Mouse (Mus musculus) MEL (cell line): Measurements from ENCODE around the gene Ano5. TPM values are rescaled to one million over a fixed set of nuclear protein-coding genes. Genes with fewer than 3 reads are reported as not detected.

ENCODE experiments used
- DNase-seq: peaks from one replicate; pipeline ENCODE4 v3.0.0; 2011; ENCODE audit warnings: low read depth, low spot score
- H3K27ac ChIP-seq: 2 replicates; pipeline ENCODE4 v1.5.1; 2012; ENCODE audit warnings: low read depth, mild to moderate bottlenecking, control low read depth, low read length, moderate library complexity; ENCODE audit not compliant: control insufficient read depth
- H3K27me3 ChIP-seq, 2 experiments: fragments of 150-350 bp in 1 of 2; sonication (generic) in 1 of 2; 2 replicates each; pipeline ENCODE4 v1.6.1; 2012; ENCODE audit warnings: low read length in 2 of 2, mild to moderate bottlenecking in 2 of 2, improper control_type of control experiment in 1 of 2, moderate library complexity in 1 of 2; ENCODE audit not compliant: insufficient read depth in 2 of 2, control insufficient read depth in 1 of 2
- H3K36me3 ChIP-seq, 2 experiments: 2 replicates each; pipeline ENCODE4 v1.6.1; 2012 to 2014; ENCODE audit warnings: low read length in 2 of 2, improper control_type of control experiment in 1 of 2, inconsistent platforms in 1 of 2, mild to moderate bottlenecking in 1 of 2; ENCODE audit not compliant: insufficient read depth in 2 of 2, control insufficient read depth in 1 of 2
- H3K4me1 ChIP-seq, 2 experiments: fragments of 150-350 bp in 1 of 2; sonication (generic) in 1 of 2; 2 replicates each; pipeline ENCODE4 v1.6.1; 2012; ENCODE audit warnings: low read length in 2 of 2, improper control_type of control experiment in 1 of 2, mild to moderate bottlenecking in 1 of 2; ENCODE audit not compliant: insufficient read depth in 2 of 2, control insufficient read depth in 1 of 2
- H3K4me3 ChIP-seq, 2 experiments: fragments of 150-350 bp in 1 of 2; sonication (generic) in 1 of 2; 2 replicates each; pipeline ENCODE4 v1.5.1; 2012; ENCODE audit warnings: low read depth in 2 of 2, low read length in 2 of 2, mild to moderate bottlenecking in 2 of 2, moderate library complexity in 2 of 2, control low read depth in 1 of 2, improper control_type of control experiment in 1 of 2; ENCODE audit not compliant: control insufficient read depth in 1 of 2, insufficient read depth in 1 of 2
- H3K79me2 ChIP-seq: 2 replicates; pipeline ENCODE4 v1.6.1; 2012; ENCODE audit warnings: mild to moderate bottlenecking, low read length, moderate library complexity; ENCODE audit not compliant: control insufficient read depth, poor library complexity, insufficient read depth
- H3K9ac ChIP-seq: 2 replicates; pipeline ENCODE4 v1.6.1; 2012; ENCODE audit warnings: low read depth, mild to moderate bottlenecking, control low read depth, low read length, moderate library complexity; ENCODE audit not compliant: control insufficient read depth, poor library complexity, severe bottlenecking
- H3K9me3 ChIP-seq: fragments of 150-350 bp; sonication (generic); replicated peaks from 2 replicates; pipeline ENCODE4 v1.6.1; 2012; ENCODE audit warnings: mild to moderate bottlenecking, low read length, improper control_type of control experiment, moderate library complexity; ENCODE audit not compliant: insufficient read depth
- BHLHE40 ChIP-seq: IDR thresholded peaks from 2 replicates; pipeline ENCODE4 v1.6.1; 2012; ENCODE audit warnings: low read depth, mild to moderate bottlenecking, inconsistent platforms, low read length, improper control_type of control experiment, borderline replicate concordance
- CHD1 ChIP-seq: IDR thresholded peaks from 2 replicates; pipeline ENCODE4 v1.6.1; 2012; ENCODE audit warnings: low read depth, mild to moderate bottlenecking, inconsistent platforms, low read length, improper control_type of control experiment
- E2F4 ChIP-seq: IDR thresholded peaks from 2 replicates; pipeline ENCODE4 v1.6.1; 2011; ENCODE audit warnings: low read depth, low read length, improper control_type of control experiment, borderline replicate concordance
- ETS1 ChIP-seq: IDR thresholded peaks from 2 replicates; pipeline ENCODE4 v1.6.1; 2012; ENCODE audit warnings: low read depth, mild to moderate bottlenecking, inconsistent platforms, low read length, improper control_type of control experiment, moderate library complexity
- GABPA ChIP-seq: IDR thresholded peaks from 2 replicates; pipeline ENCODE4 v1.6.1; 2012; ENCODE audit warnings: low read depth, mild to moderate bottlenecking, inconsistent platforms, low read length, improper control_type of control experiment, moderate library complexity
- GATA1 ChIP-seq: IDR thresholded peaks from 2 replicates; pipeline ENCODE4 v1.6.1; 2011; ENCODE audit warnings: low read depth, low read length, improper control_type of control experiment
- HCFC1 ChIP-seq: IDR thresholded peaks from 2 replicates; pipeline ENCODE4 v1.6.1; 2012; ENCODE audit warnings: low read depth, mild to moderate bottlenecking, inconsistent platforms, low read length, improper control_type of control experiment, moderate library complexity
- KAT2A ChIP-seq: conservative IDR thresholded peaks from 2 replicates; pipeline ENCODE4 v1.6.1; 2012; ENCODE audit warnings: low read depth, low read length, improper control_type of control experiment, inconsistent platforms
- MAZ ChIP-seq: IDR thresholded peaks from 2 replicates; pipeline ENCODE4 v1.6.1; 2012; ENCODE audit warnings: low read depth, mild to moderate bottlenecking, inconsistent platforms, low read length, improper control_type of control experiment
- MXI1 ChIP-seq: IDR thresholded peaks from 2 replicates; pipeline ENCODE4 v1.6.1; 2011; ENCODE audit warnings: mild to moderate bottlenecking, low read depth, low read length, improper control_type of control experiment
- MYB ChIP-seq: IDR thresholded peaks from 2 replicates; pipeline ENCODE4 v1.6.1; 2011; ENCODE audit warnings: mild to moderate bottlenecking, low read depth, low read length, improper control_type of control experiment
- MYC ChIP-seq: IDR thresholded peaks from 2 replicates; pipeline ENCODE4 v1.6.1; 2011; ENCODE audit warnings: low read depth, mild to moderate bottlenecking, low read length, improper control_type of control experiment, moderate library complexity
- NELFE ChIP-seq: IDR thresholded peaks from 2 replicates; pipeline ENCODE4 v1.6.1; 2011; ENCODE audit warnings: low read depth, low read length, improper control_type of control experiment
- POLR2A ChIP-seq, 2 experiments: IDR thresholded peaks; 2 replicates each; pipeline ENCODE4 v1.6.1; 2011 to 2012; ENCODE audit warnings: low read length in 2 of 2, mild to moderate bottlenecking in 2 of 2, control low read depth in 1 of 2, improper control_type of control experiment in 1 of 2, low read depth in 1 of 2, moderate library complexity in 1 of 2; ENCODE audit not compliant: control insufficient read depth in 1 of 2, insufficient read depth in 1 of 2, poor library complexity in 1 of 2
- RAD21 ChIP-seq: IDR thresholded peaks from 2 replicates; pipeline ENCODE4 v1.6.1; 2011; ENCODE audit warnings: mild to moderate bottlenecking, low read depth, low read length, improper control_type of control experiment
- SIN3A ChIP-seq: IDR thresholded peaks from 2 replicates; pipeline ENCODE4 v1.6.1; 2012; ENCODE audit warnings: low read length, improper control_type of control experiment, inconsistent platforms
- SMC3 ChIP-seq: IDR thresholded peaks from 2 replicates; pipeline ENCODE4 v1.6.1; 2011; ENCODE audit warnings: low read depth, low read length, improper control_type of control experiment
- TAL1 ChIP-seq: IDR thresholded peaks from 2 replicates; pipeline ENCODE4 v1.6.1; 2012; ENCODE audit warnings: mild to moderate bottlenecking, inconsistent platforms, low read length, moderate library complexity, mixed read lengths
- TCF12 ChIP-seq: IDR thresholded peaks from 2 replicates; pipeline ENCODE4 v1.6.1; 2014; ENCODE audit warnings: low read depth, mild to moderate bottlenecking, inconsistent platforms, low read length, improper control_type of control experiment, moderate library complexity
- ZC3H11A ChIP-seq: IDR thresholded peaks from 2 replicates; pipeline ENCODE4 v1.6.1; 2012; ENCODE audit warnings: low read depth, mild to moderate bottlenecking, inconsistent platforms, low read length, improper control_type of control experiment
- ZKSCAN1 ChIP-seq: IDR thresholded peaks from 2 replicates; pipeline ENCODE4 v1.6.1; 2012; ENCODE audit warnings: low read depth, mild to moderate bottlenecking, inconsistent platforms, low read length, improper control_type of control experiment, moderate library complexity
- ZNF384 ChIP-seq: IDR thresholded peaks from 2 replicates; pipeline ENCODE4 v1.6.1; 2012; ENCODE audit warnings: low read depth, mild to moderate bottlenecking, inconsistent platforms, low read length, improper control_type of control experiment
- polyA plus RNA-seq, 2 experiments: library from polyadenylated mRNA; stranded (reverse) in 1 of 2; unstranded in 1 of 2; fragments of >175 nt in 1 of 2; fragments of >200 nt in 1 of 2; gene quantifications; 2 replicates each; pipeline versions ENCODE4 v1.2.1 to v1.2.4; 2012; ENCODE audit warnings: low replicate concordance in 2 of 2, low read depth in 1 of 2; ENCODE audit not compliant: insufficient read length in 2 of 2, insufficient read depth in 1 of 2, missing spikeins in 1 of 2
- total RNA-seq: library from RNA; depleted of rRNA; stranded (reverse); fragments of 300-350 nt; gene quantifications from 2 replicates; pipeline ENCODE4 v1.2.3, GENCODE M21; 2012

Gene Ano5
- total and polyA plus RNA-seq, 3 experiments = not detected

DNA sequence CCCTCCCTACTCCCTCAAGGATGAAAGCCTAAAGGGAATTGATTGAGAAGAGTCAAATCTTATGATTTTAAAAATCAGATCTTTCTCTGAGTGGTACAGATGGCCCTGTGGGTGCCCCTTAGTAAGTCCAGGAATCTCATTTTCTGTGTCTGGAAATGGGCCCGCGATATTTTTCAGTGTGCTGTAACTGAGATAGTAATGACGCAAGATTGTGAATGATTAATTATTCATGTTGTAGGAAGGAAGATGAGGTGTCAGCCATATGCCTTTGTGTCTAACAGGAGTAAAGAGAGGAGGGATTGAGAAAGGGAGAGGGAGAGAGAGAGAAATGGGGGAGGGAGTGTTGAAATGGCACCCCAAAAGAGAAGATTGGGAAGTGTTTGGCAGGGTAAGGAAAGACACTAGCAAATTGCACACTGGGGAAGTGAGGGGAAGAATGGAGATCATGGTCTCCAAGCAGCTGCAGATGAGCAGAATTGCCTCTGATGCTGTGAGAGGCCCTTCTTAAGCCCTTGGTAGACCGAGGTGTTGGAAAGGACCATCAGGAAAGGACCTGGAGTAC is 113.6 kb downstream of the Ano5 start:
- H3K27me3 ChIP-seq = no peaks in the 10 kb centered on the region
- no peak for TF ChIP-seq E2F4
- no peak for TF ChIP-seq NELFE
- TF ChIP-seq GABPA = no peak
- TF ChIP-seq SIN3A = no peak
- no peak for TF ChIP-seq ETS1
- no peak for TF ChIP-seq CHD1
- H3K9ac ChIP-seq = no peak overlapping the region
- no peaks in the 10 kb centered on the region for H3K36me3 ChIP-seq
- H3K4me1 ChIP-seq = no peaks in the 10 kb centered on the region
- no peak for DNase-seq
- H3K27ac ChIP-seq = no peak overlapping the region
- no peaks in the 10 kb centered on the region for H3K9me3 ChIP-seq
- no peak overlapping the region for H3K4me3 ChIP-seq
- H3K79me2 ChIP-seq = no peaks in the 10 kb centered on the region

DNA sequence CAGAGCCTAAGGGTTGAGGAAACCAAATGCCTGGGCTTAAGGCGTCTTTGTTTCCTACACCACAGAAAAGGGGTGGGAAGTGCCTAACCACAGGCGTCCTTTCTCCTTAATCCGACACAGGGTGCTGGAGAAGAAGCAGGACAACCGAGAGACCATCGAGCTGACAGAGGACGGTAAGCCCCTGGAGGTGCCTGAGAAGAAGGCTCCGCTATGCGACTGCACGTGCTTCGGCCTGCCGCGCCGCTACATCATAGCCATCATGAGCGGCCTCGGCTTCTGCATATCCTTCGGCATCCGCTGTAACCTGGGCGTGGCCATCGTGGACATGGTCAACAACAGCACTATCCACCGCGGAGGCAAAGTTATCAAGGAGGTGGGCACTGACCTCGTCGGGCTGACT is 114.3 kb downstream of the Ano5 start:
- Histone ChIP-seq H3K27ac (no peak overlapping the region), H3K36me3 (no peaks in the 10 kb centered on the region), H3K9ac (no peak overlapping the region), H3K79me2 (no peaks in the 10 kb centered on the region), H3K4me3 (no peak overlapping the region), H3K27me3 (no peaks in the 10 kb centered on the region), H3K4me1 (no peaks in the 10 kb centered on the region), H3K9me3 (no peaks in the 10 kb centered on the region)
- DNase-seq = no peak
- no peak for TF ChIP-seq BHLHE40
- TF ChIP-seq ZNF384 = no peak
- TF ChIP-seq E2F4 = no peak
- no peak for TF ChIP-seq ZC3H11A
- TF ChIP-seq CHD1 = no peak
- TF ChIP-seq MYC = no peak
- TF ChIP-seq GATA1 = no peak
- TF ChIP-seq KAT2A = no peak
- TF ChIP-seq SIN3A = no peak
- TF ChIP-seq TCF12 = no peak
- TF ChIP-seq MXI1 = no peak
- no peak for TF ChIP-seq MAZ
- TF ChIP-seq MYB = no peak
- TF ChIP-seq GABPA = no peak
- no peak for TF ChIP-seq RAD21
- TF ChIP-seq TAL1 = no peak
- TF ChIP-seq HCFC1 = no peak
- TF ChIP-seq ZKSCAN1 = no peak
- TF ChIP-seq SMC3 = no peak
- TF ChIP-seq POLR2A (IDR thresholded peaks at IDR 0.05; ENCODE audit: control insufficient read depth in 1 of 2, insufficient read depth in 1 of 2, low read depth in 1 of 2, low read length in 2 of 2, poor library complexity in 1 of 2) = no peak
